ENCODE assay signal across 12 mouse cellular contexts in the genomic region with DNA sequence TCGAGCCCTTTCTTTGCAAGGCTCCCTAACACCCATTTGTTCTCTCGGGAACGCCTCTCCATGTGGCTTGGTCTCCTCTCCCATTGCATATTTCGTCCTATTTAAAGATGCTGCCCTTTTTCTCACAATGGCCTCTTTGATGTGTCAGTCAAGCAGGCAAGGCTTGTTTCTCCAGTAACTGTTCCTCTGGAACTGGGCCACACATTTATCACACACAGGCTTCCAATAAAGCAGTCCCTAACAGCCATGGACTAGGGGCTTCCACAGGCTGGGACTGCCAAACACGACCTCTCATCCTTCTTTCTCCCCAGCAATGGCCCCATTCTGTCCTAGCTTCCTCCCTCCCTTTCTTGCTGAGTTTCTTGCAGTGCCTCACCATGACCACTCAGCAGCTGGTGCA. TPM values are rescaled to one million over a fixed set of nuclear protein-coding genes. Genes with fewer than 3 reads are reported as not detected.
DNase-seq lines count a peak whose midpoint lies in the region; ATAC-seq and TF ChIP-seq lines count a peak whose summit lies in the region.
"Had no signal": no experiment of that assay in that cellular context is flagged by ENCODE, and none has a peak within 500 bp of the region (broad histone marks: within the 10 kb centered on the region; RNA-seq: fewer than 3 reads in every experiment).

No protein-coding gene starts in this region.

- no peak overlapping the region for H3K4me2 ChIP-seq in forebrain, embryonic 11.5 days (ENCODE audit: low read depth, low read length, severe bottlenecking)
- no peak overlapping the region for H3K4me2 ChIP-seq in midbrain, embryonic 15.5 days
- H3K4me2 ChIP-seq: limb, embryonic 13.5 days had no signal

- no peaks in the 10 kb centered on the region for H3K27me3 ChIP-seq in forebrain, embryonic 10.5 days (ENCODE audit: poor library complexity, severe bottlenecking)
- no peaks in the 10 kb centered on the region for H3K27me3 ChIP-seq in forebrain, embryonic 11.5 days (ENCODE audit: control insufficient read depth, insufficient read depth, low read length)
- H3K27me3 ChIP-seq in E14TG2a.4 (ENCODE audit: insufficient read depth, low read length) = no peaks in the 10 kb centered on the region
- no peaks in the 10 kb centered on the region for H3K27me3 ChIP-seq in midbrain, embryonic 15.5 days (replicated peaks)
- H3K27me3 ChIP-seq: limb, embryonic 13.5 days had no signal

- no peak for TF ChIP-seq CTCF in E14TG2a.4 (conservative IDR thresholded peaks at IDR 0.05; ENCODE audit: low read length)

- peak overlapping the region; percentile 53; the same call in 1 of the 2 replicates for H3K27ac ChIP-seq in forebrain, embryonic 10.5 days
- H3K27ac ChIP-seq in forebrain, embryonic 11.5 days (ENCODE audit: low read depth, low read length) = no peak overlapping the region
- peak overlapping the region; percentile 67 for H3K27ac ChIP-seq in midbrain, embryonic 15.5 days
- H3K27ac ChIP-seq: limb, embryonic 13.5 days had no signal

- H3K4me3 ChIP-seq in forebrain, embryonic 10.5 days = no peak overlapping the region
- H3K4me3 ChIP-seq in forebrain, embryonic 11.5 days (ENCODE audit: low read depth, low read length) = no peak overlapping the region
- 0 out of 2 replicates have a peak overlapping the region, but pooled peaks have one; percentile 2 for H3K4me3 ChIP-seq in E14TG2a.4 (replicated peaks; ENCODE audit: low read length)
- no peak overlapping the region for H3K4me3 ChIP-seq in midbrain, embryonic 15.5 days
- H3K4me3 ChIP-seq: limb, embryonic 13.5 days had no signal

- peaks cover 40% of the 10 kb centered on the region for H3K4me1 ChIP-seq in forebrain, embryonic 10.5 days
- H3K4me1 ChIP-seq in forebrain, embryonic 11.5 days (replicated peaks; ENCODE audit: control insufficient read depth, insufficient read depth, low read length) = no peaks in the 10 kb centered on the region; the same call in 1 of the 2 replicates
- peaks cover 74% of the 10 kb centered on the region for H3K4me1 ChIP-seq in E14TG2a.4 (replicated peaks; ENCODE audit: low read depth, low read length)
- H3K4me1 ChIP-seq in midbrain, embryonic 15.5 days = peaks cover 9% of the 10 kb centered on the region

- H3K36me3 ChIP-seq in forebrain, embryonic 10.5 days (replicated peaks) = peaks cover 32% of the 10 kb centered on the region
- H3K36me3 ChIP-seq in forebrain, embryonic 11.5 days (ENCODE audit: control insufficient read depth, insufficient read depth, low read length) = peaks cover 12% of the 10 kb centered on the region
- H3K36me3 ChIP-seq in E14TG2a.4 (ENCODE audit: insufficient read depth, low read length) = peaks cover 28% of the 10 kb centered on the region
- peaks cover 14% of the 10 kb centered on the region for H3K36me3 ChIP-seq in midbrain, embryonic 15.5 days (replicated peaks)

- DNase-seq in forebrain, embryonic 10.5 days (ENCODE audit: extremely low spot score, low spot score) = no peak
- no peak for DNase-seq in forebrain, embryonic 11.5 days (ENCODE audit: low spot score)
- no peak for DNase-seq in lung, postnatal 36 days
- no peak for DNase-seq in adrenal gland, postnatal 36 days
- DNase-seq: thymus, adult 2 months had no signal

- WGBS in forebrain, embryonic 10.5 days = 30% methylated on average over 5 of the region's 5 CpGs
- WGBS in forebrain, embryonic 11.5 days = 36% methylated on average over 5 of the region's 5 CpGs
- 14% methylated on average over 5 of the region's 5 CpGs for WGBS in midbrain, embryonic 15.5 days

- H3K9ac ChIP-seq in forebrain, embryonic 11.5 days (ENCODE audit: low read length) = no peak overlapping the region
- H3K9ac ChIP-seq in midbrain, embryonic 15.5 days = no peak overlapping the region
- H3K9ac ChIP-seq: limb, embryonic 13.5 days had no signal

- ATAC-seq in forebrain, embryonic 11.5 days (replicated peaks; ENCODE audit: low FRiP score) = no peak
- 0 out of 2 replicates have a peak, but pooled peaks have one; percentile 4 for ATAC-seq in granulocyte monocyte progenitor cell, adult 5-6 weeks (replicated peaks; ENCODE audit: poor library complexity, severe bottlenecking)
- ATAC-seq in midbrain, embryonic 15.5 days (replicated peaks) = no peak
- no peak for ATAC-seq in inflammation-experienced regulatory T-cells, adult 6 months
- ATAC-seq: intestine, postnatal 0 days; lung, postnatal 0 days had no signal

- H3K9me3 ChIP-seq in forebrain, embryonic 10.5 days = no peaks in the 10 kb centered on the region
- no peaks in the 10 kb centered on the region for H3K9me3 ChIP-seq in forebrain, embryonic 11.5 days (ENCODE audit: control insufficient read depth, low read length)
- no peaks in the 10 kb centered on the region for H3K9me3 ChIP-seq in E14TG2a.4 (ENCODE audit: low read length)
- no peaks in the 10 kb centered on the region for H3K9me3 ChIP-seq in midbrain, embryonic 15.5 days
- H3K9me3 ChIP-seq: limb, embryonic 13.5 days had no signal

RNA-seq across cellular contexts. Expression of gene Nudt3, which starts 3.4 kb away (rescaled TPM):
- 81.9 and 91.7 TPM in 2 replicates for polyA plus RNA-seq in forebrain, embryonic 10.5 days (2016; fragmentation: Nextera tagmentation; extraction: Ambion mirVana)
- polyA plus RNA-seq in forebrain, embryonic 11.5 days (2014; fragmentation: Nextera tagmentation; extraction: Ambion mirVana) = 50.5 and 56.8 TPM in 2 replicates
- 95.3 and 120 TPM in 2 replicates for total RNA-seq in granulocyte monocyte progenitor cell, adult 5-6 weeks (2014; fragmentation: Nextera tagmentation)
- 173 and 194 TPM in 2 replicates for total RNA-seq in granulocyte monocyte progenitor cell, adult 5-6 weeks (2017)
- polyA plus RNA-seq in midbrain, embryonic 15.5 days (2015; fragmentation: Nextera tagmentation; extraction: Ambion mirVana) = 251 and 274 TPM in 2 replicates
- polyA plus RNA-seq in inflammation-experienced regulatory T-cells, adult 6 months (2017; shearing (Covaris generic)) = 10 to 100 TPM; 28.1 to 42.5 (median 32.0) TPM
- total RNA-seq in adrenal gland, postnatal 36 days (2021) = 100 to 1,000 TPM; 191 to 211 TPM

RNA-seq across cellular contexts. Expression of gene RPS10-NUDT3, which starts 8.3 kb away (rescaled TPM):
- polyA plus RNA-seq in forebrain, embryonic 10.5 days (2016; fragmentation: Nextera tagmentation; extraction: Ambion mirVana) = not detected in 2 replicates
- polyA plus RNA-seq in forebrain, embryonic 11.5 days (2014; fragmentation: Nextera tagmentation; extraction: Ambion mirVana) = not detected in 2 replicates
- total RNA-seq in granulocyte monocyte progenitor cell, adult 5-6 weeks (2014; fragmentation: Nextera tagmentation) = not detected in 2 replicates
- total RNA-seq in granulocyte monocyte progenitor cell, adult 5-6 weeks (2017) = not detected in 2 replicates
- not detected in 2 replicates for polyA plus RNA-seq in midbrain, embryonic 15.5 days (2015; fragmentation: Nextera tagmentation; extraction: Ambion mirVana)
- not detected for polyA plus RNA-seq in inflammation-experienced regulatory T-cells, adult 6 months (2017; shearing (Covaris generic))
- total RNA-seq in adrenal gland, postnatal 36 days (2021) = not detected
- polyA plus RNA-seq: intestine, postnatal 0 days; limb, embryonic 13.5 days; lung, postnatal 0 days; thymus, adult 2 months had no signal

RNA-seq across cellular contexts. Expression of gene Rps10, which starts 9.8 kb away (rescaled TPM):
- 919 and 934 TPM in 2 replicates for polyA plus RNA-seq in forebrain, embryonic 10.5 days (2016; fragmentation: Nextera tagmentation; extraction: Ambion mirVana)
- 803 and 835 TPM in 2 replicates for polyA plus RNA-seq in forebrain, embryonic 11.5 days (2014; fragmentation: Nextera tagmentation; extraction: Ambion mirVana)
- total RNA-seq in granulocyte monocyte progenitor cell, adult 5-6 weeks (2014; fragmentation: Nextera tagmentation) = 2,240 and 2,398 TPM in 2 replicates
- 2,059 and 2,173 TPM in 2 replicates for total RNA-seq in granulocyte monocyte progenitor cell, adult 5-6 weeks (2017)
- polyA plus RNA-seq in midbrain, embryonic 15.5 days (2015; fragmentation: Nextera tagmentation; extraction: Ambion mirVana) = 417 and 421 TPM in 2 replicates
- polyA plus RNA-seq in inflammation-experienced regulatory T-cells, adult 6 months (2017; shearing (Covaris generic)) = 1,000 to 10,000 TPM; 1,299 to 2,086 (median 1,613) TPM
- 1,000 to 10,000 TPM in 1 of 2 experiments, 100 to 1,000 TPM in 1; 945 to 1,005 TPM for total RNA-seq in adrenal gland, postnatal 36 days (2021)

RNA-seq across cellular contexts. Expression of gene Pacsin1, which starts 28.6 kb away (rescaled TPM):
- 4.3 TPM in 2 replicates for polyA plus RNA-seq in forebrain, embryonic 10.5 days (2016; fragmentation: Nextera tagmentation; extraction: Ambion mirVana)
- polyA plus RNA-seq in forebrain, embryonic 11.5 days (2014; fragmentation: Nextera tagmentation; extraction: Ambion mirVana) = 4.7 and 5.3 TPM in 2 replicates
- not detected in 2 replicates for total RNA-seq in granulocyte monocyte progenitor cell, adult 5-6 weeks (2014; fragmentation: Nextera tagmentation)
- 0.43 TPM in 1 of 2 replicates, not detected in the other for total RNA-seq in granulocyte monocyte progenitor cell, adult 5-6 weeks (2017)
- 55.5 and 55.7 TPM in 2 replicates for polyA plus RNA-seq in midbrain, embryonic 15.5 days (2015; fragmentation: Nextera tagmentation; extraction: Ambion mirVana)
- polyA plus RNA-seq in inflammation-experienced regulatory T-cells, adult 6 months (2017; shearing (Covaris generic)) = 10 to 100 TPM; 12.2 to 49.0 (median 34.4) TPM
- total RNA-seq in adrenal gland, postnatal 36 days (2021) = 1 to 10 TPM; 2.5 to 3.5 TPM
